Mouse (Mus musculus): ENCODE measurements around the gene Arhgap28.
"Not testable (repeated sequence)": the region's sequence is repeated elsewhere in the genome, so short reads cannot be mapped to it uniquely, and the experiment has no call there.

Arhgap28 gene

DNA sequence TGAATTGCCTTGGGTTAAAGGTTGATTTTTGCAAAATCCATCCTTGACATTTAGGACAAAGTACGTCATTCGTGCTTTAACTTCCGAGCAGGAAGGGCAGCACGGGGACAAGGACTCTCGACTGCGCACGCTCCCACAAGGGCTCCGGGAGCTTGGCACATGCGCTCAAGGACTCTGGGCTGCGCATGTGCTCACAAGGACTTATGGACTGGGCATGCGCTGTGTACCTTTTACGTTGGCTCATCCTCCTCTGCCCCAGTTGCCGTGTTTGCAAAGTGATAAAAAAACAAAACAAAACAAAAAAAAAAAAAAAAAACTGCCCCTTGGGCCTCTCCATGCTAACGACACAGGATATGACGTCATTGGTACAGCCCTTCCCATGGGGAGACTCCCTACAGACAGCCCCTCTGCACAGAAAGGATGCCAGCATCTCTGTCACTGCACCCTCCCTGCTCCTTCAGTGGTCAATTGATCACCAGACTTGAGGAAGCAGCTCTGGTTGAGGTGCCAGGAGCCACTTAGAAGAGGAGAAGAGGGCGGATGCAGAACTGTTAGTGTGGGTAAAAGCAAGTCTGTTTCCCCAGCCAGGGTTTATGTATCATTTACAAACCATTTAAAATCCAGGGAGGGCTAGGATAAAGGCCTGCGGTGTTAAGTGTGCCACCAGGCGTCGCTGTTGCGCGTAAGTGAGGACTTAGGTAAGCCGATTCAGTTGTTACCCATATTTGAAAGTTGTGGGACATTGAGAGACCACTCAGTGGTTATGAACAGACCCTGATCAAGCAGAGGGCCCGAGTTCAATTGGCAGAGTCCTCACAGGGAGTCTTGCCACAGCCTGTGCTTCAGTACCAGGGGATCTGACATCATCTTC lies 134.0 kb downstream of the Arhgap28 start:
- DNase-seq (ENCODE audit: low read depth): peak; percentile 25

DNA sequence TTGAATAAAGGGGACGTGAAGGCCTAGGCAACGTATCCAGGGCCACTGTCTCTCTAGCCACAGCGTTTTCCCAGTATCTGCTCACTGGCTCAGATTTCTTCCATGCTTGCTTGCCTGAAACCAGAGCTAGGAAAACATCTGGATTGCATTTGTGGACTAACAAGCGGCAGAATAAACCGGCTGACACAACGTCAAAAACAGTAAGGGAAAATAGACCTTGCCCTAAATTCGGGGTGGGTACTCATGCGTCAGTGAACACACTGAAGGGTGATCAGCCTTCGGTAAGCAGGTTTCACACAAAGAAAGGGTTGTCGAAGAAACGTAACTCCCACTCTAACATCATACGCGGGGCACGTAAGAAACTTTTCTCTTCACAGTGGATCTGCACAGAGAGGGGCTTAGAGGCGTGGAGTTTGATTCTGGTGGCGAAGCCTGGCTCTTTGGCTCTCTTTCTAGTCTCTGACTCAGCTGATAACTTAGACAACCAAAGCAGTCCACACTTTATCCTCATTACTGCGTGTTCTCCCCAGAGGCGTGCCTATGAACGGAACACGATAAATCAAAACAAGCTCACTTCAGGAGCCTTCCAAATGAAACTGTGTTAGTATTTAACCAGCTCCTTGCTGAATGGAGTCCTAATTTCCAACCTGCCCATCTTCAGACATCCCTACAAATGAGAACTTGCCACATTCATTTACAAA lies 137.2 kb downstream of the Arhgap28 start:
- DNase-seq (ENCODE audit: low read depth): no peak

DNA sequence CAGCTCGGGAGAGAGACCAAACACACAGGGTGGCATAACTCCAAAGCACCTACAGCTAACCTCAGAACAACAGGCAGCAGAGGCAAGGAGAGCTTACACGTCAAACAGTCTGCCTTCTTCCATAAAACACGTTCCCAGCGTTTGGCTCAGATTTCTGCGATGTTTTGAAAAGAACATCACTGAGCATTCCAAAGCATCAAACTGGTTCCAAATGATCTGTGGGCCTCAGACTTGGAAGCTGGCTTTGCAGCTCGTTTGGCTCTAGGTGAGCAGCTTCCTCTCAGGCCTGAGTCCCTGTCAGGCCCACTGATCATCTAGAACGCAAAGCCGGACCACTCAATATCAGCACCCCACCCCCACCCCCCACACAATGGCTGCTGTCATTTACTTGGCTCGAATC lies 137.9 kb downstream of the Arhgap28 start:
- no peak for DNase-seq (ENCODE audit: low read depth)

DNA sequence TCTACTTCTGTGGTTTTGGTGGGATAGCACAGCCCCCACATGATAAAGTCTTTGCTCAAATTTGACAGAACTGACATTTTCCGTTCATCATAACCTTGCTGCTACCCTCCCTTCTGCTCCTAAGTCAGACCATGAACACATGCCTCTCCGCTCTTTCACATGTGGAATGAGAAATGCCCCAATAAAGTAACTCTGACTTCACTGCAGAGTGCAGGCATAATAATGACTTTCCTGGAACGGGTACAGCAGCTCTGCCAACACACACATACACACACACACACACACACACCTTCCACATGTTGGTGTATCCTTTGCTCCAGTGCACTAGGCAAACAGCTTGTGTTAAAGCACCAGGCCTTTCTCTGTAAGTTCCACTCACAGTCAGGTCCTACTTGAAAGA lies 139.0 kb downstream of the Arhgap28 start:
- no peak for DNase-seq (ENCODE audit: low read depth)

DNA sequence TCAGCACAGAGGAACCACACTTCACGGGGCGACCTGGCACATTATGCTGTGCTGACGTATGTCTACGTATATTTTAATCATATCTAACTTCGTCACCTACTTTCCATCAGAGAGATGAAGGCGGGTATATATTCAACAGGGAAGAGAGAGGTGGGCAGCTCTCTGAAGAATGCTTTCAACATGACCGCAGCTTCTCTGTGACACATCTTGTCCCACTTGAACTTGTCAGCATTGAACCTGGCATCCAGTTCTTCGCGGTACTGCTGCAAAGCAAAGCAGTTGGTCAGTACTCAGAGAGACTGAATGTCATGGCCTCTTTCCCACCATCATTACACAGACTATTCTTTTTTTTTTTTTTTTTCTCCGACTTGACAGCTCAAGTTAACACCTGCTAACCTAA lies 139.6 kb downstream of the Arhgap28 start:
- DNase-seq (ENCODE audit: low read depth): no peak

DNA sequence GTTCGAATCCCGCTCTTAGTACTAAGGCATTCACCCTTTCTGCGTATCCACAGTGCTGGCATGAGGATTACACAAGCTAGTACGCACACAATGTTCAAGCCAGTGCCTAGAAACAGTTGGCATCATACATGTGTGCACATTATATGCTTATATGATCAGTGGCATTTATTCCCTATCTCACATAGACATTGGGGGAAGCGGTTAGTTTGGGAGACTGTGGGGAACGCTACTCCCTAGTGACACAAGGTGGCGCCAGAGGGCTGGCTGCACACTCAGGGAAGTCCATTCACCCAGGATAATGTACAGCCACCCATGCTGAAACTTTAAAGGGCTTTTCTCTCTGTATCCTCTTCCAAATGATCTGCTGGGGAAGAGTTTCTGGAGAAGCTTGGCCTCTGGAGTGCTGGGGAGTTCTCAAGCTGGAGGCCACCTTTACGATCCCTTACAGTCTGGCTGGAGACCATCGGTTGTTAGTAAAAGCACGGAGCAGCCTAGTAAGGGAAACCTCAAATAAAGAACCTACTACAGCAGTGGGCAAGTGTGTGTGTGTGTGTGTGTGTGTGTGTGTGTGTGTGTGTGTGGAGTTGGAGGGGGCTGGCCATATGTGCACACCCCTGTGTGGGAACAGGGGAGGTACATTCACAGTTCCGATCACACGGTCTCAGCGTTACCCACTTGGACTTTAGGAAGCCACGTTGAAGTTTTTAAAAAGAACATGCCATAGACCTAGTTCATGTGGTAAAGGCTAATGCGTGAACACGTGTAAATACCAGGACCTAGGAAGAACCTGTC lies 142.0 kb downstream of the Arhgap28 start:
- peak; percentile 20 for DNase-seq (ENCODE audit: low read depth)

DNA sequence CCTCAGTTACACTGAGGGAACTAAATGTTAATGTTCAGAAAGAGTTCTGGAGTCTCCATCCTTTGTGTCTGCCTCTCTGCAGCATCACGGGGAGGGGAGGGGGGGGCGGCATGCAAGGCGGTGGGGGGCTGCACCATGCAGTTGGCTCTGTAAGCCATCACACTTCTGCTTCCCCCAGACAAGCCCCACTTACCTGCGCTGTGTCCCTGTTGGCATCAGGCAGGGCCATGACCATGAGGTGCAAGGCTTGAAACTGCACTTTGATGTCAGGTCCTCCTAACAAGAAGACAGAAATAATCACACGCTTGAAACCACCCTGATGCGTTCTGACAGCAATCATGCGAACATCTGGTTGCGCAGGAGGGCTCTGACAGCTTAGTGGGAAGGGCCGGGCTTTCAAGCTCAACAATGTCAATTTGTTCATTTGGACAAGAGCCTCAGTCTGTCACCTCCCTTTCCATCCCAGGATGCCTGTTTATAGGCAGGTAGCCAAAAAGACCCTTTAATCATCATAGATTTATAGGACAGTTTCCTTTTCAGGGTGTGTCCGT lies 142.8 kb downstream of the Arhgap28 start:
- DNase-seq (ENCODE audit: low read depth): no peak

DNA sequence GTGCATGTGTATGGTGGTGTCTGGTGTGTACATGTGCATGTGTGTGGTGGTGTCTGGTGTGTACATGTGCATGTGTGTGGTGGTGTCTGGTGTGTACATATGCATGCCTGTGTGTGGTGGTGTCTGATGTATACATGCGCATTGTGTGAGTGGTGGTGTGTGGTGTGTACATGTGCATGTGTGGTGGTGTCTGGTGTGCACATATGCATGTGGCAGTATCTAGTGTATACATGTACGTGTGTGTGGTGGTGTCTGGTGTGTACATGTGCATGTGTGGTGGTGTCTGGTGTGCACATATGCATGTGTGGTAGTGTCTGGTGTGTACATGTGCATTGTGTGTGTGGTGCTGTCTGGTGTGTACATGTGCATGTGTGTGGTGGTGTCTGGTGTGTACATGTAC lies 162.4 kb downstream of the Arhgap28 start:
- DNase-seq (ENCODE audit: low read depth): not testable (repeated sequence)

DNA sequence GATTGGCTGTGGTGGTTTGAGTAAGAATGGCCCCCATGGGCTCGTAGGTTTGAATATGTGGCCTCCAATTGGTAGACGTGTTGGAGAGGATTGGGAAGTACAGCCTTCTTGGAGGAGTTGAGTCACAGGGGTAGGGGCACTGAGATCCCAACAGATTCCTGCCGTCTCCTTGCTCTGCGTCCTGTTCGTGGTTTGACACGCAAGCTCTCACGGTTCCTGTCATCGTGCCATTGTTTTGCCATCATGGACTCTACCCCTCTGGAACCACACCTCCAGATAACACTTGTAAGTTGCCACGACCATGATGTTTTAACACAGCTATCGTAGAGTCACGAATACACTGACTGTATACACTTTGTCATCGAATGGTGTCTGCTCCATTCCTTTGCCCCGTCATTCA lies 165.0 kb downstream of the Arhgap28 start:
- no peak for DNase-seq (ENCODE audit: low read depth)

DNA sequence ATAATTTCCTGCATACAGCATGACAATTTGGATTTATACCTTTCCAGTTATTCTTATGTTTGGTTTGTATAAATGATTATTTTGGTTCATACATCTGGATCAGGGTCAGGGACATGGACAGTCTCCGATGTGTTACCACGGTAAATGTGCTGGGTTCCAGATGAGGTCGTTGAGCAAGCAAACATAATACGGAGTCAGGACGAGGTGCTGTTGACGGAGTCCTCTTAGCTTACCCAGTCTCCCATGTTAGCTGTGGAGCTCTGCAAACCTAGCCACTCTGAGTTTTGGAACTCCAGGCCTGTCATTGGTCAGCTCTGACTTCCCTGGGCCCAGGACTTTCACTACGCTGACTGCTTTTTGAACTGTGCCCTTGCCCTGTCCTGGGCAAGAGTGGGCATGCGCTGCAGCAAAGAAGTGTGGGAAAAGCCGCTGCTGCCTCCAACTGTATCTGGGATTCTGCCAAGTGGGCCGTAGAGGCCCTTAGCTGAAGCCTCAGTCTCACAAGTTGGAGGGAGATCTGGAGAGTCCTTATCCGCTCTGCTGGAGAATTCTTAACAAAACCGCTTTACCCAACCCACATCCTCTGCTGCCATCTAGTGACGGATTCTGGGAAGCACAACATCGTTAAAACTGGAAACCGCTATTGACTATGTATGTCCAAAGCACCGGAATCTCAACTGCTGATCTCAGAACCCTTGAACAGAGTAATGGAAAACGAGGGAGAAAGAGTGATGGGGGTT lies 166.4 kb downstream of the Arhgap28 start:
- peak; percentile 41 for DNase-seq (ENCODE audit: low read depth)

DNA sequence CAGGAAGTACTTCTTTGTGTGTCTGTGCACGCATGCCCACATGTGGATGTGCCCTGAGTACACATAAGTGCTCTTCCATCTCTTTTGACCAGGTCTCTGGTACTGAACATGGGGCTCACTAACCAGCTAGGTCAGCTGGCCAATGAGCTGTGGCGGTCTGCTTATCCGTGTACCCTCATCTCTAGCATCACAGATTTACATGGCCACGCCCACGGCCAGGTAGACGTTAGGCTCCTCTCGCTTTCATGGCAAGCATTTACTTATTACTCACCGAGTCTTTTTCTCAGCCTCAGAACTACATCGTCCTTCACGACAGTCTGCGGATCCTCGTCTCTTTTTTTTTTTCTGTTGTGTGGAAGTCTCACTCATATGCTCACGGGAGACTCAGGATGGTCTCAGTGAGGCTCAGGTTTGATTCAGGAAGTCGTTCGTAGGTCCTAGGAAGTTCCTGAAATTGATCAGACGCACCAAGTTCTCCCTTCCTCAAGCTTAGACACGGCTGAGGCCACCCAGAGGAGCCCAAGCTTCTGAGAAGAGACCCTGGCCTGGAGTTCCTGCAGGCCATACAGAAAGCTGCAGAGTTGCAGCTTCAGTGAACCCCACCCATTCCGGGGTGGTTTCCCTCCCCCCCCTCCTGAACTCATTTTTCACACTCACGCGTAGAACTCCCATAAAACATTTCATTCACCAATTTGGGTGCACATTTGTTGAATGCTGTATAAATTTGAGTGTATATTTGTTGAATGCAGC lies 167.6 kb downstream of the Arhgap28 start:
- DNase-seq (ENCODE audit: low read depth): no peak

DNA sequence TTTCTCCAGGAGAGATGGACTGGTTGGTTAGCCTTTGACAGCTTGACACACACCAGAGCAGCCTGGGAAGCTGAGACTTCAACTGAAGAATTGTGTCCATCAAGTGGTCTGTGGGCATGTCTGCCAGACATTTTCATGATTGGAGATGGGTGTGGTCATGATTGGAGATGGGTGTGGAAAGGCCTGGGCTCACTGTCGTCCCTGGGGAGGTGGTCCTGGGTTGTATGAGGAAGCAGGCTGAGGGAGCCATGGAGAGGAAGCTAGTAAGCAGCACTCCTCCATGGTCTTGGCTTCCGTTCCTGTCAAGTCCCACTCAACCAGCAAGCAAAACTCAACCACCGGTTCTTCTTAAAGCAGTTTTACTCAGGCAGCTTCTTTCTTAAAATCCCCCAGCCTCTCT lies 176.5 kb downstream of the Arhgap28 start:
- DNase-seq (ENCODE audit: low read depth): no peak

DNA sequence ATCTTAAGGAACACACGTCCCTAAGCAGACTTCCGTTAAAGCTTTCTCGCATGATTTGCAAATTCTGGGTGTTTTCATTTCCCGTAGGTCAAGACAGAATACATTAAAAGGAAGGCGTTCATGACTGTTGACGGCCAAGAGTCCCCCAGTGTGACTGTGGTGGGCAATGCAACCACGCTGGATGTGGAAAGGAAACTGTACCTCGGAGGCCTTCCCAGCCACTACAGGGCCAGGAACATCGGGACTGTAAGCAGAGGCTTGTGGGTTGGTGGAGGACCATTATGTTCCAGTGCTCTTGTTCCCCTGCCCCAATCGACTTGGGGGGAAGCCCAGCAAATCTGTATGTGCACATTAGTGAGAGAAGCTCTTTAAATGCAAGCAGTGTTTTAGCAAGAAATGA lies 187.0 kb downstream of the Arhgap28 start:
- DNase-seq (ENCODE audit: low read depth): no peak

DNA sequence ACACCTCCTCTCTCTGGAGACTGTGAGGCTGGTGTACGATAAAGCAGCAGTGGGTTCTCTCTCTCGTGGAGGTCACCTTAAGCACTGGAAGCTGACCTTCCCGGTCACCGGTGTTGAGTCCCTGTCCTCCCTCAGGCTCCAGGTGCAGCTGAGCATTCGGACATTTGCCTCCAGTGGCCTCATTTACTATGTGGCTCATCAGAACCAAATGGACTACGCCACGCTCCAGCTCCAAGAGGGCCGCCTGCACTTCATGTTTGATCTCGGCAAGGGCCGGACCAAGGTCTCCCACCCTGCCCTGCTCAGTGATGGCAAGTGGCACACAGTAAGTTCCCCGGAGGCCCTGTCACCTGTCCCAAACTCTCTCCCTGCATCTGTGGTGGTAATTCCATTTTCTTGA lies 188.2 kb downstream of the Arhgap28 start:
- DNase-seq (ENCODE audit: low read depth): no peak

DNA sequence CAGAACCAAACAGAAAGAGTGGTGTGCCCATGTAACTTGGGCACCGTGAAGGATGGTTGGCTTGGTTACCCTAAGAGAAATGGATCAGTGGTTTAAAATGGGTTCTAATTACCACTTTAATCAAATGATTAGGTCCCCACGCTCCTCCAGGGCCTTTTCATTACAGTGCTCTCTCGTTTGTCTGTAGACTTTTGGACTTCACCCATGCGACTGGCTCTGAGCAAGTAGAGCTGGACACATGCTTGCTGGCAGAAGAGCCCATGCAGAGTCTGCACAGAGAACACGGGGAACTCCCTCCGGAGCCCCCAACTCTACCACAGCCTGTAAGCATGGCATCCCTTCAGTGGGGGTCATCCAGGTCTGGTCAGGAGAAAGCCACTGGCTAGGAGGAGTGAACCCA lies 190.3 kb downstream of the Arhgap28 start:
- DNase-seq (ENCODE audit: low read depth): no peak

DNA sequence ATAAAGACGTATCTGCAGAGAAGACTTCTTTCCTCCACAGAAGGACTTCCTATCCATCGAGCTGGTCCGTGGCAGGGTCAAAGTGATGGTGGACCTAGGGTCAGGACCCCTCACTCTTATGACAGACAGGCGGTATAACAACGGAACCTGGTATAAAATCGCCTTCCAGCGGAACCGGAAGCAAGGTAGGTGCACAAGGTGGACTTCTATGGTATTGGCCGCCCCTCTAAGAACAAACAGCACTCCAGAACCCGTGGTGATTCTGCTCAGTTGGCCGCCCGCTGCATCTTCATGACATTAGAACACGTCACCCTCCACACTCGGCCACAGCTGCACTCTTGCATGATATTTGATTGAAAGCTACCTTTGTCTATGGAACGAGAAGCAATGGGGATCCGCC lies 194.7 kb downstream of the Arhgap28 start:
- no peak for DNase-seq (ENCODE audit: low read depth)

Data from c-Kit-positive CD71-positive TER-119-negative erythroid progenitor cells, embryonic 14.5 days (primary cell).